Mouse (Mus musculus): ENCODE measurements around the gene Pak2.

The Pak2 gene

GRCm38 (mm10) chr16:31993946-31994345 is 85.2 kb downstream of the Pak2 start:
- no peak for DNase-seq

DNA sequence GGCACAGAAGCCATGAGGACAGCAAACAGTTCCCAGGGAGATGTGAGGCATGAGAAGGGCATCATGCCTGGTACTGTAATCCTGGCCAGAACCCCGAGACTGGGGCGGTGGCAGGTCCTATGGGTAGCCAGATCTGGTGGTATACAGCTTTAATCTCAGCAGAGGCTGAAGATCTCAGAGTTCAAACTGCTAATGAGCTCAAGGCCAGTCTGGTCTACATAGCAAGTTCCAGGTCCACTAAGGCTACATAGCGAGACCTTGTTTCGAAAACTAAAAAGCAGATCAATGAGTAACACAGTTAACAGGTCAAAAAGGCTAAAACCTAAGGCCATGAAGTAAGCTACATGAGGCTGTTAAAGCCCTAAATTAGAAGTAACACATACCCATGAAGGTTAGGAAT is 85.9 kb downstream of the Pak2 start:
- DNase-seq = no peak

DNA sequence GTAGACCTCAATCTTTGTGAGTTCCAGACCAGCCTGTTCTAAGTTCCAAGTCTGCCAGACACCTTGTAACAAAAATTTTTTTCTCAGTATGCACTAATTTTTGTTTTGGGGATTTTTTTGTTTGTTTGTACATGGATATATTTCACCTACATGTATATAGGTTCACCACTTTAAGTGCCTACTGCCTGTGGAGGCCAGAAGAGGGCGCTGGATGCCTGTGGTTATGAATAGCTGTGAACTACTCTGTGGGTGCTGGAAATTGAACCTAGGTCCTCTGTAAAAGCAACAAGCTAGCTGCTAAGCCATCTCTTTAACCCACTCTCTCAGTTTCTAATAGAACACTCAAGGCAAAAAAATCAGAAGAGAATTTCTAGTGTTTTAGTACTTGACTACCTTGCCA is 87.1 kb downstream of the Pak2 start:
- peak in 1 of 2 experiments; percentile 12 for DNase-seq

- DNase-seq = no peak
These were observed 98.2 kb downstream of the Pak2 start for GRCm38 (mm10) chr16:31980946-31981345.

DNA sequence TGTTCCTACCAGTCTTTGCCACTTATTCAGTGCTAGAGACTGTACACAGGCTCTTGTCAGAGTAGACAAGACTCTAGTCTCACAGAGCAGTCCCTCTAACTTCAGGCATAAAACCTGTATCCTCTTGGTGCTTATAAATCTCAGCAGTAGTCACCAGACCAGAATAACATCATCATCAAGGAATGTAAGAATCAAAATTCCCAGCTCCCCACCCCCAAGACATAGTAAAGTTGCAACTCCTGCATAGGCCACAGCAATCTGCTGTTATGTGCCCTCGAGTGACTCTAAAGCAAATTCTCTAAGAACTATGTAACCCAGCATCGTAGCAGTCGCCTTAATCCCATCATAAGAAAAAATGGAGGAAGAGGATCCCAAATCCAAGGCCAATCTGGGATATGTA is 99.6 kb downstream of the Pak2 start:
- DNase-seq = no peak

- no peak for DNase-seq
These were observed 103.9 kb downstream of the Pak2 start for GRCm38 (mm10) chr16:31975258-31975657.
